Mouse (Mus musculus): ENCODE data around the gene Hmgxb4. TPM values are rescaled to one million over a fixed set of nuclear protein-coding genes. Genes with fewer than 3 reads are reported as not detected.

The Hmgxb4 gene
- total RNA-seq, 2 experiments from 2014 or later: 21.4 to 22.1 TPM

- intact Hi-C loops (cut with DNase I): no loop called here
- no peak for DNase-seq (ENCODE audit: low spot score in 2 of 2)
Measured at GRCm38 (mm10) chr8:75013964-75014363, 20.8 kb downstream of the Hmgxb4 start.

GRCm38 (mm10) chr8:75015981-75016380, 22.8 kb downstream of the Hmgxb4 start:
- intact Hi-C loops (cut with DNase I): no loop called here
- no peak for DNase-seq (ENCODE audit: low spot score in 2 of 2)

GRCm38 (mm10) chr8:75016422-75016821, 23.3 kb downstream of the Hmgxb4 start:
- intact Hi-C loops (cut with DNase I): no loop called here

GRCm38 (mm10) chr8:75018274-75018972, 25.3 kb downstream of the Hmgxb4 start:
- no peak for DNase-seq (ENCODE audit: low spot score in 2 of 2)
- intact Hi-C loops (cut with DNase I): no loop called here

More at GRCm38 (mm10) chr8:75016422-75016821, 23.3 kb downstream of the Hmgxb4 start:
- DNase-seq (ENCODE audit: low spot score in 2 of 2): no peak

GRCm38 (mm10) chr8:75023660-75024316, 30.6 kb downstream of the Hmgxb4 start:
- DNase-seq (ENCODE audit: low spot score in 2 of 2): no peak
- intact Hi-C loops (cut with DNase I): no loop called here

GRCm38 (mm10) chr8:75025809-75026208, 32.7 kb downstream of the Hmgxb4 start:
- no peak for DNase-seq (ENCODE audit: low spot score in 2 of 2)
- intact Hi-C loops (cut with DNase I): no loop called here

GRCm38 (mm10) chr8:75030453-75031024, 37.4 kb downstream of the Hmgxb4 start:
- DNase-seq (ENCODE audit: low spot score in 2 of 2): no peak
- intact Hi-C loops (cut with DNase I): no loop called here

GRCm38 (mm10) chr8:75032961-75033360, 39.8 kb downstream of the Hmgxb4 start:
- intact Hi-C loops (cut with DNase I): no loop called here

GRCm38 (mm10) chr8:75033511-75034243, 40.5 kb downstream of the Hmgxb4 start, which contains the start of gene Tom1:
Tom1 (plus strand) TSS chr8:75033705.
- intact Hi-C loops (cut with DNase I): no loop called here
- peak; percentile 99 to 100 for DNase-seq (ENCODE audit: low spot score in 2 of 2)

More at GRCm38 (mm10) chr8:75032961-75033360, 39.8 kb downstream of the Hmgxb4 start:
- no peak for DNase-seq (ENCODE audit: low spot score in 2 of 2)

- intact Hi-C loops (cut with DNase I): no loop called here
- no peak for DNase-seq (ENCODE audit: low spot score in 2 of 2)
Measured at GRCm38 (mm10) chr8:75034285-75034684, 41.1 kb downstream of the Hmgxb4 start.

- intact Hi-C loops (cut with DNase I): no loop called here
Measured at GRCm38 (mm10) chr8:75035640-75036039, 42.5 kb downstream of the Hmgxb4 start.

GRCm38 (mm10) chr8:75038497-75038896, 45.3 kb downstream of the Hmgxb4 start:
- intact Hi-C loops (cut with DNase I): no loop called here
- no peak for DNase-seq (ENCODE audit: low spot score in 2 of 2)

More at GRCm38 (mm10) chr8:75035640-75036039, 42.5 kb downstream of the Hmgxb4 start:
- no peak for DNase-seq (ENCODE audit: low spot score in 2 of 2)

GRCm38 (mm10) chr8:75039754-75040153, 46.6 kb downstream of the Hmgxb4 start:
- DNase-seq (ENCODE audit: low spot score in 2 of 2): no peak
- intact Hi-C loops (cut with DNase I): no loop called here

GRCm38 (mm10) chr8:75042171-75042570, 49.0 kb downstream of the Hmgxb4 start:
- DNase-seq (ENCODE audit: low spot score in 2 of 2): no peak
- intact Hi-C loops (cut with DNase I): no loop called here

- intact Hi-C loops (cut with DNase I): no loop called here
- no peak for DNase-seq (ENCODE audit: low spot score in 2 of 2)
Measured at GRCm38 (mm10) chr8:75042974-75043373, 49.8 kb downstream of the Hmgxb4 start.

GRCm38 (mm10) chr8:75046303-75046702, 53.1 kb downstream of the Hmgxb4 start:
- DNase-seq (ENCODE audit: low spot score in 2 of 2): no peak
- intact Hi-C loops (cut with DNase I): no loop called here

GRCm38 (mm10) chr8:75047784-75048183, 54.6 kb downstream of the Hmgxb4 start:
- DNase-seq (ENCODE audit: low spot score in 2 of 2): no peak
- intact Hi-C loops (cut with DNase I): no loop called here

GRCm38 (mm10) chr8:75053342-75053741, 60.2 kb downstream of the Hmgxb4 start:
- no peak for DNase-seq (ENCODE audit: low spot score in 2 of 2)
- intact Hi-C loops (cut with DNase I): no loop called here

- intact Hi-C loops (cut with DNase I): no loop called here
- no peak for DNase-seq (ENCODE audit: low spot score in 2 of 2)
Measured at GRCm38 (mm10) chr8:75055673-75056072, 62.5 kb downstream of the Hmgxb4 start.

GRCm38 (mm10) chr8:75060022-75060421, 66.9 kb downstream of the Hmgxb4 start:
- intact Hi-C loops (cut with DNase I): no loop called here
- DNase-seq (ENCODE audit: low spot score in 2 of 2): no peak

Measured in left cerebral cortex, postnatal 14 days (tissue).